Mouse (Mus musculus) small intestine, adult 2 months (tissue): ENCODE measurements around the gene Eid2b.

Source experiments
- CTCF ChIP-seq: fragments of 200-500 bp; IDR thresholded peaks from 2 replicates; pipeline ENCODE4 v1.5.1; 2012; ENCODE audit warnings: low read depth, mild to moderate bottlenecking, control low read depth, inconsistent platforms, low read length, moderate library complexity, mixed read lengths; ENCODE audit not compliant: insufficient replicate concordance, insufficient read length; ENCODE audit errors: extremely low read depth
- POLR2A ChIP-seq: fragments of 200-500 bp; IDR thresholded peaks from 2 replicates; pipeline ENCODE4 v1.6.1; 2012; ENCODE audit warnings: low read depth, mild to moderate bottlenecking, control low read depth, inconsistent platforms, low read length, moderate library complexity

GRCm38 (mm10) chr7:28277615-28278278, at the start of gene Eid2b:
- TF ChIP-seq CTCF: peak; percentile 85
- 0 out of 2 replicates have a peak, but pooled peaks have one; percentile 18 for TF ChIP-seq POLR2A
